Mouse (Mus musculus): ENCODE measurements at regions not wholly inside any gene's neighbourhood (a gene's known extent, or its start where the extent isn't known, plus 50 kb on each side); places are given as distances from the start of the nearest gene placed in this dataset.

DNA sequence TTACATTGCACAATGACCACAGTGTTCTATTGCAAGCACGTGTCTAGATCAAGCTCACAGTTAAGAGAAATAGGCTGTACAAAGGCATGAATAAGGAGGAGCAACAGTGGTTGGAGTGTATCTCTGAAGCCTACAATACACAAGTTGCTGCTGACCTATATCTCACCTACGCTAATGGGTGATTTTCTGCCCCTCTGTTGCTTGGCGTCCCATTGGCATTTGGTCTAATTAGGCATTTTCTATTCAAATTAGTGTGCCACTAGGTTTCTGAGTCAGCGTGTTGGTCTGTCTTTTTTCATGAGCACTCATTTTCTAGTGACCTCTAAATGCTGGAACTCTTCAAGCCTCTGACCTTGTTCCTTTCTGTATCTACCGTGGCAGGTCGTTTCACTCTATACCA lies 98.9 kb upstream of the Slc24a2 start:
- TF ChIP-seq CTCF (IDR thresholded peaks at IDR 0.05; ENCODE audit: low read depth, low read length) (no peak), GATA1 (IDR thresholded peaks at IDR 0.05; ENCODE audit: borderline replicate concordance, low read length) (no peak), TAL1 (conservative IDR thresholded peaks at IDR 0.05; ENCODE audit: low read depth, low read length) (no peak), POLR2AphosphoS5 (IDR thresholded peaks at IDR 0.05; ENCODE audit: insufficient replicate concordance, low read depth, low read length) (no peak), GATA2 (IDR thresholded peaks at IDR 0.05; ENCODE audit: borderline replicate concordance, low read depth, low read length) (no peak)

Data from G1E (cell line).